Mouse (Mus musculus): Measurements from ENCODE around the gene Afp.

Gene Afp

DNA sequence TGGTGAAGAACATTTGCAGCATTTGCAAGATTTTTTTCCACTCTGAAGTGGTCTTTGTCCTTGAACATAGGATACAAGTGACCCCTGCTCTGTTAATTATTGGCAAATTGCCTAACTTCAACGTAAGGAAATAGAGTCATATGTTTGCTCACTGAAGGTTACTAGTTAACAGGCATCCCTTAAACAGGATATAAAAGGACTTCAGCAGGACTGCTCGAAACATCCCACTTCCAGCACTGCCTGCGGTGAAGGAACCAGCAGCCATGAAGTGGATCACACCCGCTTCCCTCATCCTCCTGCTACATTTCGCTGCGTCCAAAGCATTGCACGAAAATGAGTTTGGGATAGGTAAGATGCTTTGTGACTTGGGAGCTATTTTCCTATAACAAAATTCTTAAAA is at the start of gene Afp:
Gene Afp (plus strand): TSS at position 220 of the 400 bp plus-strand sequence.
- no peak for DNase-seq (ENCODE audit: low read depth, low spot score)

DNA sequence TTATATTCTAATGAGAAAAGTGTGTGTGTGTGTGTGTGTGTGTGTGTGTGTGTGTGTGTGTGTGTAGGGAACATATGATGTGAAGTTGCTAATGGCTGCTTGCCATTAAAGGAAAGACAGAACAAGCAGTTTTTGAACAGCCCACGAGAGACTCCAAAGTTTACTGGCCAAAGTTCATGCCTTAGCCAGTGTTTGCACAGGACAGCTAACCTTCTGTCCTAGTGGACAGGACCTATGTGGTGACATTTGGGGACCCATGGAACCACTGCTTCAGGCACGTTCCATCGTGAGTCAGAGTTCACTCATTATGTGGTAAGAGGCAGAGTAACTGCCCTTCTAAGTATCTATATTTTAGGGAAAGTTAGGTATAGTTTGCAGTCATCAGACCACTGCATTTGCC is 43.0 kb upstream of the Afp start:
- no peak for DNase-seq (ENCODE audit: low read depth, low spot score)

DNA sequence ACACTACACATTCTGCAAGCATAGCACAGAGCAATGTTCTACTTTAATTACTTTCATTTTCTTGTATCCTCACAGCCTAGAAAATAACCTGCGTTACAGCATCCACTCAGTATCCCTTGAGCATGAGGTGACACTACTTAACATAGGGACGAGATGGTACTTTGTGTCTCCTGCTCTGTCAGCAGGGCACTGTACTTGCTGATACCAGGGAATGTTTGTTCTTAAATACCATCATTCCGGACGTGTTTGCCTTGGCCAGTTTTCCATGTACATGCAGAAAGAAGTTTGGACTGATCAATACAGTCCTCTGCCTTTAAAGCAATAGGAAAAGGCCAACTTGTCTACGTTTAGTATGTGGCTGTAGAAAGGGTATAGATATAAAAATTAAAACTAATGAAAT is 40.6 kb upstream of the Afp start:
- no peak for DNase-seq (ENCODE audit: low read depth, low spot score)

DNA sequence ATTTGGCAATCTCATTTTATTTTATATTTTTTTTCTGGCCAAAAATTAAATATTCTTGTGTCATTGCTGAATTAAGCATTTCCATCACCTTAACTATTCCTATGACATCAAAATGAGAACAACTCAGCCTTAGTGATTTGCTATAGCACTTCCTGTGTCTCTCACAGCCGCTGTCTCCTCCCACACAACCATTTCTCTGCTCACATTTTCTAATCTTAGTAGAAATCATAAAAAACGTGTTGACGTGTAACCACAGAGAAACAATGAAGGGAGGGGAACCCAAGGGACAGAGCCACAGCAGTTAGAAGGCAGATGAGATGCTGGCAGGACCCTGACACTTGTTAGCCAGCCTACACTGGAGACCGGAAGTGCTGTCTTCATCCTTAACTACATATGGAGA is 37.8 kb upstream of the Afp start:
- DNase-seq (ENCODE audit: low read depth, low spot score): peak; percentile 18

DNA sequence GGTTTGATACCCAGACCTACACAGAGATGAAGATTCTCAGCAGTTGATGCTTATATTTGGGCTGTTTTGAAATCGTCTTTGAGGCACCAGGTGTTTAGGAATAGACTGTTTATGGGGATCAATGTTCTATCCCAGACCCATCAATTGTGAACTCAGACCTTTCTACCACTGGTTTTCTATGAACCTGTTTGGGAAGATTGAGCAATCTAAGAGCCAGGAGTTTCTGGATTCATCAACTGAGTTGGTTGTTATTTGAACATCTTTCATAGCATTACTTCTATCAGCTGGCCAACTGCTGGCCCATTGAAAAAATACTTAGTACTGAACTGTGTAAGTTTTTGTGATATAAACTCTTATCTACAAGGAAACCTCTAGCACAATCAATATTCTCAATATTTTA is 33.3 kb upstream of the Afp start:
- no peak for DNase-seq (ENCODE audit: low read depth, low spot score)

DNA sequence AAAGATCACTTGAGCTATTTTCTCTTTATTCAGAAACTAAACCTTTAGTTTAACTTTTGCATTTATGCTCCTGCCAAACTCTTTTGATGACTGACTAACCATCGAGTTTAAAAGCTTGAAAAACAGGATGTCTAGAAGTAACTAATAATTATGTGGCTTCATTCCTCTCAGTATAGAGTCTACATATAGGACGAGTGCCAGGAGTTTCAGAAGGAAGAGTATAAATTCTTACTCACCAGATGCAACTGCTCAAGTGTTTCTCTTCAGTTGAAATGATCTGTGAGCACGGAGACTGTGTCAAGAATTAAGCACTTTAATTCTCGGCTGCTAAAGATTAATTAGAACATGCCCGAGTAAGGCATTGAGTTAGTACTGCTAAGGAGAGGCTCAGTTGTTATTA is 31.8 kb upstream of the Afp start:
- DNase-seq (ENCODE audit: low read depth, low spot score): peak; percentile 11

DNA sequence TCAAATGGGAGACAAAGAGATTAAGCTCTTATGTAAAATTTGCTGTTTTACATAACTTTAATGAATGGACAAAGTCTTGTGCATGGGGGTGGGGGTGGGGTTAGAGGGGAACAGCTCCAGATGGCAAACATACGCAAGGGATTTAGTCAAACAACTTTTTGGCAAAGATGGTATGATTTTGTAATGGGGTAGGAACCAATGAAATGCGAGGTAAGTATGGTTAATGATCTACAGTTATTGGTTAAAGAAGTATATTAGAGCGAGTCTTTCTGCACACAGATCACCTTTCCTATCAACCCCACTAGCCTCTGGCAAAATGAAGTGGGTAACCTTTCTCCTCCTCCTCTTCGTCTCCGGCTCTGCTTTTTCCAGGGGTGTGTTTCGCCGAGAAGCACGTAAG is 29.9 kb upstream of the Afp start, which contains the start of gene Alb:
Gene Alb (plus strand): TSS at position 279 of the 400 bp plus-strand sequence.
- DNase-seq (ENCODE audit: low read depth, low spot score): no peak

DNA sequence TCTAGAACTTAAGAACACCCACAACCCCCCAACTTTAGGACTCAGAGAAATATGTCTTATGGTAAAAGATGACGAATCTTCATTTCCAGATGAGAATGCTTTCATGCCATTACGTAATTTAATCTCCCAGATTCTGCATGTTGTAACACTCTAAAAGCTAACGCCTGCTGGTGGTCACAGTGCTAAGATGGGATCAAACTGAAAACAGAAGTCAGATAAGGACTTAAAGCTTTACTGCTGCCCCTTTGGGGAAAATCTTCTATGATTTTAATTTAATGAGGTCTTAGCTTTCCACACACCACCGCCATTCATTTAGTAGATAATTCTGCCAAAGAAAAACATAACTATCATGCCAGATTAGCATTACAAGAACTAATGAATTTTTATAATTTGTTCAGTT is 23.7 kb upstream of the Afp start:
- DNase-seq (ENCODE audit: low read depth, low spot score): no peak

DNA sequence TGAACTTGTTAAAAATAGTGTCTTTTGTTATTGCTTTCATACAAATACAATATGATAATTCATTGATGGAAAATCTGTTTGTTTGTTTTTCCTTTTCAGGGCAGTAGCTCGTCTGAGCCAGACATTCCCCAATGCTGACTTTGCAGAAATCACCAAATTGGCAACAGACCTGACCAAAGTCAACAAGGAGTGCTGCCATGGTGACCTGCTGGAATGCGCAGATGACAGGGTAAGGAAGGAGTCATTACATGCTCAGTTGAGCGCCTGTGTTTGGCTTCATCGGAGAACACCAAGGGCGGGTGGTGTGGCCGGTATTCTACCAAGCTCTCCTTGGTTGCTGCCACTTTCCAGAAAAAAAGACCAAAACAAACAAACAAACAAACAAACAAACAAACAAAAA is 23.3 kb upstream of the Afp start:
- DNase-seq (ENCODE audit: low read depth, low spot score): no peak

DNA sequence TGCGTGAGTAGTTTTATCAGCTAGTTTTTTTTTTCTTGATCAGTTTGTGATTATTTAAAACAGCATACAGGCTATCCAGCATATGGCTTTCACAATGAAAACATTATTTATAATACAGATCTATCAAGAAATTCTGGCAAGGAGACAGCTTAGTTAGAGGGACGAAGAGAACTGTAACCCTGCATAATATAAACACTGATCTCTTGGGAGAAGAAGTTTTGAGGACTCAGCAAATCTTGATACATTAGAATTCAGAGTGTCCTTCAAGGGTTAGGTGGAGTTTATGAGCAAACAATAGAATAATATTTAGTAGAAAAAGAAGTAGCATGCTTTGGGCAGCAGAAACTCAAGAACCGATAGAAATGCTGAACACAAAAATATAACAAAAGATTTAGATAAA is 19.7 kb upstream of the Afp start:
- no peak for DNase-seq (ENCODE audit: low read depth, low spot score)

DNA sequence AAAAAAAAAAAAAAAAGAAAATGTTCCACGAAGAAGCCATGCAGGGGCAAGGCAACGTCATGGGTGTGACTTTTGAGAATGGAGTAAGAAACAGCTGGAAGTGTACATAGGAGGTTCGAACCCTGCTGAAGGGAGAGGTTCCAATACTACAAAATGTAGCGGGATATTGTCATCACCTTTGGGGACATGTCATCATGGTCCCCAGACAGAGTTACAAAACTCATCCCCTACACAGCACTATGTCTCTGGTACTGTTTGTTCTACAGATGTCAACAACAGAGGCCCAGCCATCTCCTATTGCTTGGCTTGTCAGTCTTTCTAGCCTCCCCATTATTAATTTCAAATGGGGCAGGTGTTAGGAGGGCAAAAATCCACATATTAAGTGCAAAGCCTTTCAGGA is 16.6 kb upstream of the Afp start:
- no peak for DNase-seq (ENCODE audit: low read depth, low spot score)

DNA sequence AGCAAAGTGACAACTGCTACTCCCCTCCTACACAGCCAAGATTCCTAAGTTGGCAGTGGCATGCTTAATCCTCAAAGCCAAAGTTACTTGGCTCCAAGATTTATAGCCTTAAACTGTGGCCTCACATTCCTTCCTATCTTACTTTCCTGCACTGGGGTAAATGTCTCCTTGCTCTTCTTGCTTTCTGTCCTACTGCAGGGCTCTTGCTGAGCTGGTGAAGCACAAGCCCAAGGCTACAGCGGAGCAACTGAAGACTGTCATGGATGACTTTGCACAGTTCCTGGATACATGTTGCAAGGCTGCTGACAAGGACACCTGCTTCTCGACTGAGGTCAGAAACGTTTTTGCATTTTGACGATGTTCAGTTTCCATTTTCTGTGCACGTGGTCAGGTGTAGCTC is 16.2 kb upstream of the Afp start:
- DNase-seq (ENCODE audit: low read depth, low spot score): no peak

DNA sequence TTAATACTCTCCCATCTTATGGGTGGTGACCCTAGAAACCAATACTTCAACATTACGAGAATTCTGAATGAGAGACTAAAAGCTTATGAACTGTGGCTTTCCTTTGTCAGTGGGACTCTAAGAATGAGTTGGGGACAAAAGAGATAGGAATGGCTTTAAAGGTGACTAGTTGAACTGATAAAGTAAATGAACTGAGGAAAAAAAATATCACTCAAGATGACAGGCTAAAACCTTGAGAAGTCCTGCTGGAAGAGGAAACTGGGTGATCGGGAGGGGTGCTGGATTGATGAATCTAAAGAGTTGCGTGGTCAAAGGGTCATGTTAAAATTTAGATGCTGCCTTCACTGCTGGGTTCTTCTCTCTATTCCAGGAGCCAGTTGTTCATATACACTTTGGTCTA is 13.8 kb upstream of the Afp start:
- DNase-seq (ENCODE audit: low read depth, low spot score): no peak

DNA sequence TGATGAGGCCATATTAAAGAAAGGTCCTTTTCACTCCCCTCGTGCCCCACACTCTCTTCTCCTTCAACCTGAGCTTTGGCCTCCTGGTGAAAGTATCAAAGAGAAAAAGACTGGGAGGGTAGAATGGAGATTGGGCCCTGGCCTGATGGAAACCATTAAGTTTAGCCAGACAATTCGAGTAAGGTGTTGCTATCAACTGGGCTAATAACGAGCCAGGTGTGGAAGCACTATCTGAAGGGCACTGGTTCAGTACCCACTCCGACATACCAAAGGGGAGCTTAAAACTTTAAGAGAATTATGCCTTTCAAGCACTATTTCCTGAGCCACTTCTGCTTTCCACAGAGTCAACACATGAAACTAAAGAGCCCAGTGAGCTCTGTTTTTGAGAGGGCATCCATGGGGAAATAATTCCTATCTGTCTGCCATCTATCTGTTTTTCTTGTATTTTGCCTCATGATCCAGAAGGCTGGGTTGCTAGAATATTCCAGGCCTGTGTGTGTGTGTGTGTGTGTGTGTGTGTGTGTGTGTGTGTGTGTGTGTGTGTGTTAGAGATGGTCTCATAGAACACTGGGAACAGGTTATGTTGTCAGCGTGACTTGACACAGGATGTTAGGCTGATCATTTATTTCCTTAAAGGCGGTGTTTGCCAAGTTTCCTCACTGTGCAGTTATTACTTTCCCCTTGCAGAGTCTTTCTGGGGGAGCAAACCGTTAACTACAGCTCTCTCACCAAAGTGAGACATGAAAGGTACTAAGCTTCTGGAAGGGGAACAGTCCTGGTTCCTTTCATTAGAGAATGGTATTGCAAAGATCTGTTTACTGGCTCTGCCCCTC is 13.0 kb upstream of the Afp start:
- DNase-seq (ENCODE audit: low read depth, low spot score): no peak

DNA sequence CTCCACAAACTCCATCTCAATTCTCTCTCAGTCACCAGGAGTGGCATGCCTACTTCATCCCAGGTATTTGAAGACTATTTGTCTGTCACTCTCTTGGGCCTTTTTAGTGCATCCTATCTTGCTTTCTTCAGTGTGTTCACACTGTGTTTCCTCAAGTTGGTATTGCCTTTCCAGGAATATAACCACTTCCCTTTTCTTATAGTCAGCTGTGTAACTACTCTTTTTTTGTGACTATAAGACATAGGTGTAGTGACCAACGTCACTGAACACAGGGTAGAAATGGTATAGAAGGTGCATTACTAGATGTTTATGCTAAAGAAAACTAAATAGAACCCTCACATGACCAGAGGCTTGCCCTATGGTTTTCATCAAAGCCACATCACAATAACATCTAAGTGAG is 11.7 kb upstream of the Afp start:
- no peak for DNase-seq (ENCODE audit: low read depth, low spot score)

DNA sequence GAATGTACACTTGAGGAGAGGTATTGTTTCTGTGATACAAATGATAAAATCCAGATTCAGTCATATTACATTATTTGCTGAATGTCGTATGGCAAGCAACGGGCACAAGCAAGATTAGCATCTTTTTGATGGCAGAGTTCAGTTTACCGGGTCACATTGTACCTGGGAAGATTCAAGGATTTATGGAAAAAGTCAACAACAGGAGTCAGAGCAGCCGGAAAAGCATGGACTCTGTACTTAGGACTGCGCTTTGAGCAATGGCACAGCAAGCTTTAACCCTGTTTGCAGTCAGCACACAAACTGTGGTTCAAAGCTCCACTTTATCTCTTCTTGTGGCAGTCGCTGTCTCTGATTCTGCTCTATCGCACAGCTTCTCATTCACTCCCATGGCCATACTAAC is 4.9 kb upstream of the Afp start:
- DNase-seq (ENCODE audit: low read depth, low spot score): no peak

DNA sequence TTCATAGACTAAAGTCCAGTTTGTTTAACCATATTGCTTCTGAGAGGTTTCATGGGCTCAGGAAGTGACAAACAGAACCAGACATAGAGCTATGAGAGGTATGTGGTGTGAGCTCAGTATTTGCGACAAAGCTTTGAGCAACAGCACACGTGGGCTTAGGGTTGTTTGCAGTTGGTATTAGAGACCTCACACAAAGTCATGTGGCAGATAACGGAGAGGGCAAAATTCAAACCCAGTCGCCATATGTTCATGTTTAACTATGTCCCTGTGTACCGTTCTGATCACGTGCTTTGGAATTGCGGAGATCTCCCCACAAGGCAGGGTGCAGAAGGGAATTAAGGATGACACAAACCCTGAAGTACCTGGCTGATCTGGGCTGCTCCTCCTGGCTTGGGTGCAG is 2.2 kb upstream of the Afp start:
- no peak for DNase-seq (ENCODE audit: low read depth, low spot score)

DNA sequence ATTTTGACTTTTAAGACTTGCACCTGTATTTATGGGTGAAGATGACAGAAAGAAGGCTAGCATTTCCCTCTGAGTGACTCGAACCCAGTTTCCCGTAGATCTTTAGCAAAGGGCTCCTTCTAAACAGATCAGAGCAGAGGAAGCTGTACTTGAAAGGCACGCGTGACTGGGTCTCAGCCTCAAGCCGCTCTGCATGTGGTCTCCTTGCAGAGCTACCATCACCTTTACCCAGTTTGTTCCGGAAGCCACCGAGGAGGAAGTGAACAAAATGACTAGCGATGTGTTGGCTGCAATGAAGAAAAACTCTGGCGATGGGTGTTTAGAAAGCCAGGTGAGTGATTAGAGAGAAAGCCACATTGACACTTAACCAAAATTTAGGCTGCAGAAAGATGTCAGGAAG is 1.9 kb downstream of the Afp start:
- no peak for DNase-seq (ENCODE audit: low read depth, low spot score)

DNA sequence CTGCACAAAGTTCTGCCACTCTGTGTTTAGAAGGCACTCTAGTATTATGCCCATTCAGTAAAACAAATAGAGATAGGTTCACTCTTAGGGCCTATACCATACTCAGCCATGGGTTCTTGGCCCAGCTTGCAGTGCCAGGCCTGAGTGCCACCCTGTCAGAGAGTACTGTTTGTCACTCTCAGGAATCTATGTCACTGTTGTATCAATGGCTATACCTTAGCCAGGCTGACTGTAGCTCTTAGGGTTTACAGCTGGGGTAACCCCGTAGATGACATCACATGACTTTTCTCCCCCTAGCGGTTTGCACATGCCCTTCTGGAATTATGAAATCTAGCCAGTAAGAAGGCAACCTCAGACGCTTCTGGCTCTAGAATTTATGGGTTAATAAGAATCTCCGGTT is 3.8 kb downstream of the Afp start:
- DNase-seq (ENCODE audit: low read depth, low spot score): no peak

DNA sequence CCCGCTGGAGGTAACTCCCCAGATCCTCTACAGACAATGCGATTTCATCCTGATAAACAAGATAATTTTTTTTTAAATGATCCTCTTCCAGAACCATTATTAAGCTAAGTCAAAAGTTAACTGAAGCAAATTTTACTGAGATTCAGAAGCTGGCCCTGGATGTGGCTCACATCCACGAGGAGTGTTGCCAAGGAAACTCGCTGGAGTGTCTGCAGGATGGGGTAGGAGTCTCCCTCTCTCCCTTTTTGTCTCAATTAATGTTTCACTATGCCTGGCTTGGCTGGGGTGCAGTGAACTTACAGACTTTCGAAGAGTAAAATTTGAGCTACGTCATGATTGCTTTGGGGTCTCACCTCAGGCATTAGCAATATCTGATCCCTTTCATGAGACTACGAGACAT is 9.0 kb downstream of the Afp start:
- DNase-seq (ENCODE audit: low read depth, low spot score): peak; percentile 60

DNA sequence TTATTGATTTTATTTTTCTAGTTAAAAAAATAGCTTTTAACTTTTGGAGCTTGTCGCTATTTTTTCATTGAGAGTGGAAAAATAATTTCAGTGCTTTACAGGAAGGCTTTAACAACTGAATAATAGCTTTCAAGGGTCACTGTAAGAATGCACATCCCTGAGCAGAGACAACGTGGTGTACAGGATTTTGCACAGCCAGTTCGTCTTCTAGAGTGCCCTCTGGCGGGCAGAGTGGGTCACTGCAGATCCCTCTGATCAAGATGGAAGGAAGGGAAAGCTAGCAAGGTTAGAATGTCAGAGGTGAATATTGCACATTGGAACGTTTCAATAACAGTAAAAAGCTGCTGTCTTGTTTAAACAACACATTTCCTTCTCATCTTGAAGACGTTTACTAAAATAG is 10.2 kb downstream of the Afp start:
- peak; percentile 71 for DNase-seq (ENCODE audit: low read depth, low spot score)

DNA sequence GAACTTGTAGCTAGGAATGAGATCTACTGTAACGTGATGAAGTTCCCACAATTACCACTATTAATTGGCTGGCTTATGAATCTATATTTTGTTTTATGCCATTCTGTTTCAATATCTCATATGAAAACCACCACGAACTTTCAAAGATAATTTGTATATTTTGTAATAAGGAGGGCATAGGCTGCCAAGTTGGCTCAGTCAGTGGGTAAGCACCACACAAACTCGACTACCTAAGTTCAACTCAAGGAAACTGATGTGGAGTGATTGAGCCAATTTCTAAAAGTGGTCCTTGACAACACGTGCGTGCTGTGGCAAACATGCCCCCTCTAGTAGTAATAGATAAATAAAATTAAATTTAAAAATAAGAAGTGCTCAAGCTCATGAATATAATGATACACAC is 11.2 kb downstream of the Afp start:
- no peak for DNase-seq (ENCODE audit: low read depth, low spot score)

DNA sequence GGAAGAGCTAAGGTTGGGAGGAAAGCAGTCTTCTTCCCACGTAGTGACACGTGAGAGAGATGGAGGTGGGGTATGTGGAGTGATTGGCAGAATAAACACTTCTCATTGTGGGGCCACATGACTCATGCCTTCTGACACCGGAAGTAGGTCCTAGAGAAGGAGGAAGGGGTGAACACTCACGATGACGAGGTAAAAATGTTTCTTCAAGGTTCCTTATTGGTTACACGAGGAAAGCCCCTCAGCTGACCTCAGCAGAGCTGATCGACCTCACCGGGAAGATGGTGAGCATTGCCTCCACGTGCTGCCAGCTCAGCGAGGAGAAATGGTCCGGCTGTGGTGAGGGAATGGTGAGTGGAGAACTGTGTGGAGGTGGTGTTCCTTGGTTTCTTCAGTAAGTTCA is 14.2 kb downstream of the Afp start:
- DNase-seq (ENCODE audit: low read depth, low spot score): no peak

DNA sequence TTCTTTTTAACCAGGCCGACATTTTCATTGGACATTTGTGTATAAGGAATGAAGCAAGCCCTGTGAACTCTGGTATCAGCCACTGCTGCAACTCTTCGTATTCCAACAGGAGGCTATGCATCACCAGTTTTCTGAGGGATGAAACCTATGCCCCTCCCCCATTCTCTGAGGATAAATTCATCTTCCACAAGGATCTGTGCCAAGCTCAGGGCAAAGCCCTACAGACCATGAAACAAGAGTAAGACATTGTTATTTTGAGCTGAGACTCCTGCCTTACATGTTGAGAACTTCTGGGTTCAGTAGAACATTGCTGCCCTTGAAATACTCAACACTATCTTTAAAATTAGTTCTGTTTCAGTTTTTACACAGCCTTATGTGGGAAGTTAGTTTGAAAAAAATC is 16.0 kb downstream of the Afp start:
- DNase-seq (ENCODE audit: low read depth, low spot score): no peak
